Mouse (Mus musculus): ENCODE data around the gene Gm13030.

- TF ChIP-seq CTCF (IDR thresholded peaks at IDR 0.05) (no peak), EP300 (IDR thresholded peaks at IDR 0.05) (no peak)
Measured at GRCm38 (mm10) chr4:138855092-138855632, 18.6 kb downstream of the Gm13030 start.

Measured in lung, postnatal 0 days (tissue).